Mouse (Mus musculus): ENCODE measurements around the gene Gns. TPM values are rescaled to one million over a fixed set of nuclear protein-coding genes. Genes with fewer than 3 reads are reported as not detected.

Gns gene
- polyA plus RNA-seq, 1 experiment from 2014 or later, result 731 TPM

DNA sequence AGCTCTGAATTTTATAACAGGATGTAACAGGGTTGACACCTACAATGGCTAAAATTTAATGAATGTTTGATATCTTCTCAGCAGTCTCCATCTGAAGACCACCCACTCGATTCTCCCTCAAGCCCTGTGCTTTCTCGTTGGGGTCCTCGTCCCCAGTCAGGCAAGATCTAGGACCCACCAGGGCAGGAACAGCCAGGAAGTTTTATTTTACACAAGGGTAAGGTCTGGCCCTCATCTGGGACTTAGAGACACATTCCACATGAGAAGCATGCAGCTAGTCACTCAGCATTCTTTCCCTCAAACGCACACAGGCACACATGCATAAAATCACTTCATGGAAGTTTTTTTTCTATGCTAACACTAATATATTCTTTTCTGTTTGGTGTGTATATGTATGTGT is 71.8 kb downstream of the Gns start:
- H3K36me3 ChIP-seq (ENCODE audit: inconsistent target), result no peaks in the 10 kb centered on the region; the same call in 1 of the 2 replicates
- WGBS (ENCODE audit: missing documents), result 83% methylated on average over 4 of the region's 4 CpGs
- H3K79me2 ChIP-seq (ENCODE audit: inconsistent target), result peaks cover 100% of the 10 kb centered on the region
- H3K27ac ChIP-seq, result no peak overlapping the region
- no peak overlapping the region for H3K4me3 ChIP-seq (ENCODE audit: inconsistent target)

DNA sequence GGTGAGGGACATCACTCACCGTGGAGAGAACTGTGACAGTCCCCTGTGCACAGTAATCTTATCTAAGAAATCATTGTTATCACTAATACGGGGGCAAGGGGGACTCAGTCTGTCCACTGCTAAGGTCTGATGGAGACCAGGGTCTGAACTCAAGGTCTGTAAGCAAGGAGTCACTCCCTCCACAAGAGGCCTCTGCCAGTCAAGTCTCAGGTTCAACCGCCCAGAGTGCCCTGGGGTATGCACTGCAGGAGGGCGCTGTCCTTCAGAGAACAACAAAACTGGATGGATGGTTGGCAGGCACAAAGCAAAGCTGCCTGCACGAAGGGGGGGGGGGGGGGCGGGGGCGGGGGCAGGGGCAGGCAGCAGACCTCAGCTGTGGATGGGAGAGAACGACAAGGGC is 73.2 kb downstream of the Gns start:
- Histone ChIP-seq H3K27ac (no peak overlapping the region), H3K79me2 (ENCODE audit: inconsistent target) (peaks cover 100% of the 10 kb centered on the region), H3K4me3 (ENCODE audit: inconsistent target) (no peak overlapping the region), H3K36me3 (ENCODE audit: inconsistent target) (no peaks in the 10 kb centered on the region; the same call in 1 of the 2 replicates)
- 97% methylated on average over 7 of the region's 8 CpGs for WGBS (ENCODE audit: missing documents)

DNA sequence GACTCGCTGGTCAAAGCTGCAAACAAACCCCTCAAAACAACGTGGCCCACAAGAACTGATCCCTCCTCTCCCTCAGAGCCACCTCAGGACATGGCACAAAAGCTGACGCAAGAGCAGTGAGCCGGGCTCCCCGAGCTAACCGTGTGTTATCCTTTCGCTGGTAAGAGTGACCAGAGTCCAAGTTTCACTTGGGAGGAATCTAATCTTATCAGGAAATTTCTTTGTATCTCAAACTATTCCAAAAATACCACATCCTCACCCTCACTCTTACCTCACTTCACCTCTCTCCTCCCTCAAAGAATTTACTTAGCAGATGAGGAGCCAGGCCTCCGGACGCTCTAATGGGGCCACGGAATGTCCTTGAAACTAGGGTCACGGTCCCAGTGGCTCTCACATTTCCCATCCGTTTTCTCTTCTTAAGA is 74.4 kb downstream of the Gns start:
- Histone ChIP-seq H3K79me2 (ENCODE audit: inconsistent target) (peaks cover 100% of the 10 kb centered on the region), H3K36me3 (ENCODE audit: inconsistent target) (no peaks in the 10 kb centered on the region; the same call in 1 of the 2 replicates), H3K27ac (no peak overlapping the region), H3K4me3 (ENCODE audit: inconsistent target) (no peak overlapping the region)
- WGBS (ENCODE audit: missing documents), result 81% methylated on average over 12 of the region's 12 CpGs

DNA sequence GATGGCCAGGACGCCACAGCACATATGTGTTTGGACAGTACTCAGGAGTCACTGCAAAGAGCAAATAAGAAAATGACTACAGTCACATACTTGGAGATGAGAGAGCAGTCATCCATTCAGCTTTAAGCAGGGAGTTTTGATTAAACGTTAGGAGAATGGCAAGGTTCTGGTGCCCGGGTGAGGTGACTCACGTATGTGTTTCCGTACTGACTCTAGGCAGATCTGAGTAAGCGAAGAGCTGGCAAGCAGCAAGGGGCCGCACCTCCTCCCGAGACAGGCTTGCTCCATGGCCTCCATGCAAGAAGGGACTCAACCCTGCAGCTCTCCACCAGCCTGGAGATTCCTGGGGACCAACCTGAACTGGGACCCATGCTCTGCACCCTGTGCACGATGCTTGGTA is 78.9 kb downstream of the Gns start:
- H3K27ac ChIP-seq, result no peak overlapping the region
- no peak overlapping the region for H3K4me3 ChIP-seq (ENCODE audit: inconsistent target)
- no peaks in the 10 kb centered on the region; the same call in 1 of the 2 replicates for H3K36me3 ChIP-seq (ENCODE audit: inconsistent target)
- peaks cover 100% of the 10 kb centered on the region for H3K79me2 ChIP-seq (ENCODE audit: inconsistent target)
- WGBS (ENCODE audit: missing documents), result 92% methylated on average over 9 of the region's 9 CpGs

DNA sequence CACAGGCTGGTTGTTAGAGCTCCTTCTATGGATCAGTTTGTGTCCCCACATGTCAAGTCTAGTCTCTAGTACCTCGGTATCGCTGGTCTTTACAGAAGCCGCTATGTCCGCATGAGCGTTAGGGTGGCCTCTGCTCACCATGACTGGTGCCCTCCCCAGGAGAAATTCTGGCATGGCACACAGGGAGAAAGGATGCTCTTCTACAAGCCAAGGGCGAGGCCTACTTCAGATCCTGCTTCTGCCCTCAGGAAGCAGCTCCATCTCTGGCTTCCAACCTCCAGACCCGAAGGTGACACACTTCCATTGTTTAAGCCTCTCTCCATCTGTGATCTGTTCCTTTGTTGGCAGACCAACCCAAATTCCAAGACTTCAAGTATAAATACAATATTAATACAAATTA is 79.3 kb downstream of the Gns start:
- H3K27ac ChIP-seq, result no peak overlapping the region
- 98% methylated on average over 5 of the region's 7 CpGs for WGBS (ENCODE audit: missing documents)
- no peaks in the 10 kb centered on the region; the same call in 1 of the 2 replicates for H3K36me3 ChIP-seq (ENCODE audit: inconsistent target)

DNA sequence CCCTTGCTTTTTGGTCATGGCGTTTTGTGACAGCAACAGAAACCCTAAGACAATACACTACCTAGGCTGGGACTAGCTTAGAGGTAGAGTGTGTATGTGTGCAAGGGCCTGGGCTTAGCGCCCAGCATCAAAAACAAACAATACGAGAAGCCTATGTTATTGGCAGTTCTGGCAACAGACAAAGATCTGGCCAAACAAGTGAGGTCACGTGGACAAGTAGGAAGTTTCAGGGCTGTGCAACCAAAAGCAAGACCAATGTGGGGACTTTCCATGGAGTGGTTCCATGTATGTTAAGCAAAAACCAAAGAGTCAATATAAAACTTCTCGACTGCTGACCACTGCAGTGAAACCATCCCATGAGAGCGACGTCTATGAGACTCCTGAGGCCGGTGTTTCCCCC is 80.9 kb downstream of the Gns start:
- no peak overlapping the region for H3K4me3 ChIP-seq (ENCODE audit: inconsistent target)
- 96% methylated on average over 8 of the region's 8 CpGs for WGBS (ENCODE audit: missing documents)
- no peaks in the 10 kb centered on the region; the same call in 1 of the 2 replicates for H3K36me3 ChIP-seq (ENCODE audit: inconsistent target)
- H3K79me2 ChIP-seq (ENCODE audit: inconsistent target), result peaks cover 100% of the 10 kb centered on the region
- H3K27ac ChIP-seq, result no peak overlapping the region

More for the DNA sequence above, 79.3 kb downstream of the Gns start:
- H3K4me3 ChIP-seq (ENCODE audit: inconsistent target), result no peak overlapping the region
- peaks cover 100% of the 10 kb centered on the region for H3K79me2 ChIP-seq (ENCODE audit: inconsistent target)

Other genes with a start within 250 kb of the Gns start
- 0.36 to 1.3 TPM (median 0.59 TPM) in 3 replicates for gene Tbc1d30, start 13.8 kb upstream of the Gns start, polyA plus RNA-seq (2018)
- gene Rassf3, start 111.3 kb downstream of the Gns start, polyA plus RNA-seq (2018), result 38.9 to 52.7 TPM (median 40.3 TPM) in 3 replicates
- 65.6 to 104 TPM (median 86.6 TPM) in 3 replicates for gene Tbk1, start 221.7 kb downstream of the Gns start, polyA plus RNA-seq (2018)

All from macrophage (primary cell).